Mouse (Mus musculus) heart, adult 2 months (tissue): ENCODE results near the gene Senp3.

ENCODE experiments used
- CTCF ChIP-seq: fragments of 200-600 bp; IDR thresholded peaks from 2 replicates; pipeline ENCODE4 v1.8.1; 2022; ENCODE audit warnings: antibody characterized with exemption, mild to moderate bottlenecking, moderate library complexity
- EP300 ChIP-seq: fragments of 200-500 bp; IDR thresholded peaks from 2 replicates; pipeline ENCODE4 v1.6.1; 2011; ENCODE audit warnings: low read depth, low read length, control low read depth; ENCODE audit not compliant: insufficient read depth

GRCm38 (mm10) chr11:69708614-69709265 lies 26.9 kb upstream of the Senp3 start:
- TF ChIP-seq EP300: no peak
- no peak for TF ChIP-seq CTCF
